Mouse (Mus musculus) retina, embryonic 14.5 days (tissue): ENCODE measurements around the gene Camsap2.

Experiments
- DNase-seq: peaks from one replicate; pipeline ENCODE4 v3.0.0-alpha.2; 2015; ENCODE audit warnings: low spot score

Camsap2 gene

GRCm38 (mm10) chr1:136222386-136222785 is 123.5 kb downstream of the Camsap2 start:
- no peak for DNase-seq

- DNase-seq: no peak
Measured at GRCm38 (mm10) chr1:136220037-136220871, 125.7 kb downstream of the Camsap2 start.
